Mouse (Mus musculus) midbrain, embryonic 11.5 days (tissue): ENCODE measurements at regions not wholly inside any gene's neighbourhood (a gene's known extent, or its start where the extent isn't known, plus 50 kb on each side); places are given as distances from the start of the nearest gene placed in this dataset.

ENCODE experiments used
- ATAC-seq: fragments of 200-750 bp; cut with Nextera tagmentation; 2 replicates; pipeline ENCODE4 v1.8.0; 2017; ENCODE audit warnings: moderate TSS enrichment, moderate library complexity; ENCODE audit not compliant: low FRiP score
- DNase-seq: peaks from one replicate; pipeline ENCODE4 v3.0.0; 2015; ENCODE audit warnings: low spot score; ENCODE audit errors: missing footprints
- H3K27ac ChIP-seq: fragments of 300-500 bp; sonication (generic); 2 replicates; pipeline ENCODE4 v1.5.1; 2014; ENCODE audit warnings: low read depth, low read length
- H3K27me3 ChIP-seq: fragments of 300-500 bp; sonication (generic); 2 replicates; pipeline ENCODE4 v1.6.1; 2014; ENCODE audit warnings: mild to moderate bottlenecking, low read length, moderate library complexity, mixed read lengths; ENCODE audit not compliant: control insufficient read depth, insufficient read depth
- H3K36me3 ChIP-seq: fragments of 300-500 bp; sonication (generic); 2 replicates; pipeline ENCODE4 v1.6.1; 2014; ENCODE audit warnings: mild to moderate bottlenecking, low read length, moderate library complexity, mixed read lengths; ENCODE audit not compliant: control insufficient read depth, insufficient read depth
- H3K4me1 ChIP-seq: fragments of 300-500 bp; sonication (generic); 2 replicates; pipeline ENCODE4 v1.6.1; 2014; ENCODE audit warnings: low read length; ENCODE audit not compliant: control insufficient read depth, insufficient read depth
- H3K4me2 ChIP-seq: fragments of 300-500 bp; sonication (generic); 2 replicates; pipeline ENCODE4 v1.6.1; 2014; ENCODE audit warnings: mild to moderate bottlenecking, moderate library complexity
- H3K4me3 ChIP-seq: fragments of 300-500 bp; sonication (generic); 2 replicates; pipeline ENCODE4 v1.5.1; 2014; ENCODE audit warnings: low read depth, low read length
- H3K9ac ChIP-seq: fragments of 300-500 bp; sonication (generic); 2 replicates; pipeline ENCODE4 v1.6.1; 2014; ENCODE audit warnings: low read length
- H3K9me3 ChIP-seq: fragments of 300-500 bp; sonication (generic); 2 replicates; pipeline ENCODE4 v1.6.1; 2016; ENCODE audit warnings: low read length; ENCODE audit not compliant: control insufficient read depth
- WGBS: fragments of 180-500 bp; shearing (Covaris S2); extraction: QIAGEN DNeasy Blood & Tissue Kit; methylation state at CpG from one replicate; pipeline ENCODE4 v1.1.7; 2014; 5-methylcytosine and 5-hydroxymethylcytosine counted together

GRCm38 (mm10) chr4:105695895-105696294, 93.8 kb upstream of the Gm12728 start:
- H3K4me1 ChIP-seq: no peaks in the 10 kb centered on the region
- no peaks in the 10 kb centered on the region for H3K36me3 ChIP-seq
- WGBS: 79% methylated on average over 2 of the region's 2 CpGs
- no peak overlapping the region for H3K4me3 ChIP-seq
- H3K9ac ChIP-seq: no peak overlapping the region
- ATAC-seq (no peak), DNase-seq (no peak)
- no peaks in the 10 kb centered on the region for H3K9me3 ChIP-seq
- no peaks in the 10 kb centered on the region for H3K27me3 ChIP-seq
- no peak overlapping the region for H3K4me2 ChIP-seq
- no peak overlapping the region for H3K27ac ChIP-seq

- DNase-seq (no peak), ATAC-seq (no peak)
- Histone ChIP-seq H3K27me3 (no peaks in the 10 kb centered on the region), H3K27ac (no peak overlapping the region), H3K9ac (no peak overlapping the region), H3K4me2 (no peak overlapping the region), H3K9me3 (no peaks in the 10 kb centered on the region), H3K36me3 (no peaks in the 10 kb centered on the region), H3K4me1 (no peaks in the 10 kb centered on the region), H3K4me3 (no peak overlapping the region)
- WGBS: 92% methylated on average over 4 of the region's 4 CpGs
Observed at GRCm38 (mm10) chr4:105697123-105697522, 92.5 kb upstream of the Gm12728 start.

DNA sequence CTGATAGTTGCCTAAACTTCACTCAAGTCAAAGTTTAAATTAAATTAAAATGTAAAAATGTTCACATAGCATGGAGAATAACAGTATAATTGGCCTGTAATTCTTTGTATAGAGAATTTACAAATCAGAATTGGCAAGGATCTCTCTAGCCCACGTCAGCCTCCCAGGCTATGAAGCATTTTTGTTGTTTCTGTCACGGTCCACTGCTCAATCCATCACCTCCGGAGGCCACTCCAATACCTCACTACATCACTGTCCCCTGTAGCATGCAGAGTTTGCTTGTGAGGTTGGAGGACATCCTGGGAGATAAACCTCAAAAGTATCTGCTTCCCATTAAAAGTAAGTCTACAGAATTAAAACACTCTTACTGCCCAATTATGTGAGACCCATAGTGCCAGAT, 87.6 kb upstream of the Gm12728 start:
- WGBS: 53% methylated on average over 3 of the region's 3 CpGs
- no peak for ATAC-seq

GRCm38 (mm10) chr4:105703408-105703807, 86.3 kb upstream of the Gm12728 start:
- DNase-seq (no peak), ATAC-seq (no peak)

More for the DNA sequence above, 87.6 kb upstream of the Gm12728 start:
- Histone ChIP-seq H3K27ac (no peak overlapping the region), H3K4me3 (no peak overlapping the region), H3K9me3 (no peaks in the 10 kb centered on the region), H3K9ac (no peak overlapping the region), H3K4me2 (no peak overlapping the region), H3K4me1 (no peaks in the 10 kb centered on the region), H3K36me3 (no peaks in the 10 kb centered on the region), H3K27me3 (no peaks in the 10 kb centered on the region)
- no peak for DNase-seq

GRCm38 (mm10) chr4:105704271-105704670, 85.4 kb upstream of the Gm12728 start:
- Histone ChIP-seq H3K4me2 (no peak overlapping the region), H3K4me3 (no peak overlapping the region)
- no peak for DNase-seq

More at GRCm38 (mm10) chr4:105703408-105703807, 86.3 kb upstream of the Gm12728 start:
- H3K9me3 ChIP-seq: no peaks in the 10 kb centered on the region
- H3K4me1 ChIP-seq: no peaks in the 10 kb centered on the region
- no peak overlapping the region for H3K27ac ChIP-seq
- H3K4me3 ChIP-seq: no peak overlapping the region
- H3K27me3 ChIP-seq: no peaks in the 10 kb centered on the region
- H3K36me3 ChIP-seq: no peaks in the 10 kb centered on the region
- no peak overlapping the region for H3K4me2 ChIP-seq
- 89% methylated on average over 3 of the region's 3 CpGs for WGBS
- no peak overlapping the region for H3K9ac ChIP-seq

DNA sequence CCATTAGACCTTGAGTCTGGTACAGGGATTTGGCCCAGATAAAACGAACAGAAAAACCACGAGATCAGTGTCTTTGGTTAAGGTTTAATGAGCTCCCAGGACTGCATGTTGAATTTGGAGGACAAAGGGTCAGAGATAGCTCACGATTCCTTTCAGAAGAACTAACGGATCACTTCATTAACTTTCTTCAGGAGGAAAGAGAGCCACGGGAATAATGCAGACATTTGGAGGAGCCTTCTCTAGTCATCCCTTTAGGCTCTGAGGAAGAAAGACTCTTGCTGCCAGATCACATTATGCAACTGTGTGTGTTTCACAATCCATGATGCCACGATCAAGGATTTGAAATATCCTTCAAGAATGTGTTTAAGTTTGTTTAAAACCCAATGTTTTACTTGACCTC, 83.7 kb upstream of the Gm12728 start:
- Histone ChIP-seq H3K36me3 (no peaks in the 10 kb centered on the region), H3K27ac (no peak overlapping the region), H3K9ac (no peak overlapping the region), H3K4me2 (no peak overlapping the region), H3K4me1 (no peaks in the 10 kb centered on the region), H3K4me3 (no peak overlapping the region), H3K27me3 (no peaks in the 10 kb centered on the region), H3K9me3 (no peaks in the 10 kb centered on the region)
- DNase-seq (no peak), ATAC-seq (no peak)
- 60% methylated on average over 6 of the region's 6 CpGs for WGBS

More at GRCm38 (mm10) chr4:105704271-105704670, 85.4 kb upstream of the Gm12728 start:
- H3K9ac ChIP-seq: no peak overlapping the region
- WGBS: 92% methylated on average over 9 of the region's 9 CpGs
- H3K36me3 ChIP-seq: no peaks in the 10 kb centered on the region
- H3K9me3 ChIP-seq: no peaks in the 10 kb centered on the region
- no peak for ATAC-seq
- no peaks in the 10 kb centered on the region for H3K4me1 ChIP-seq
- no peak overlapping the region for H3K27ac ChIP-seq
- no peaks in the 10 kb centered on the region for H3K27me3 ChIP-seq

DNA sequence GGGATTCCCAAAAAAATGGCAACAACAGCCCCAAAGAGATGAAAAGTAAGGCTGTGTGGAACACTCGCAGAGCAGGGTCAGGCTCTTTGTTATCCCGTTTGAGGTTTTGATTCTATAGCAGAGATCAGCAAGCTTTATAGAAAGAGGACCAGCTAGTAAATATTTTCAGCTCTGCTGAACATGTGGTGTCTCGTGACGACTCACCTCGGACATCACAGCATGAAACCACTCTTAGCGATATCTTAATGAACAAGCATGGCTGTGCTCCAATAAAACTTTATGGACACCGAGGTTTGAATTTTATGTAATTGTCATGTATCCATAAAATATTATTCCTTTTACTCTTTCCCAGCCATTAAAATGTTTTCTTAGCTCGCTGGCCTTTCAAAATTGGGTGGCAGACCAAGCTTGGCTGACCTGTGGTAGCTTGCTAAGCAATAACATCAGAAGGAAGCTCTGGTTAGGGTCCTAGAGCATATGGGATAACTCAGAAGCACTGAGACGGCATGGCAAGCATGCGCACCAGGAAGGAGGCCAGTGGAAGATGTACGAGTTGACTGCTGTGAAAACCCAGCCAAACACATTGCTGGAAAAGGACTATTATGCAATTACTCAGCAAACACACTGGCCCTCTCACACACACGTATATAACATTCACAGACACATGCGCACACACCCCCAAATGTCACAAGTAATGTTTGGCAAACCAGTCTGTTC, 81.4 kb upstream of the Gm12728 start:
- H3K4me3 ChIP-seq: no peak overlapping the region
- H3K27me3 ChIP-seq: no peaks in the 10 kb centered on the region
- ATAC-seq (no peak), DNase-seq (no peak)
- H3K4me2 ChIP-seq: no peak overlapping the region
- no peaks in the 10 kb centered on the region; the same call in 1 of the 2 replicates for H3K9me3 ChIP-seq
- H3K9ac ChIP-seq: no peak overlapping the region
- WGBS: 83% methylated on average over 13 of the region's 13 CpGs
- H3K4me1 ChIP-seq: no peaks in the 10 kb centered on the region
- H3K27ac ChIP-seq: no peak overlapping the region
- no peaks in the 10 kb centered on the region for H3K36me3 ChIP-seq

GRCm38 (mm10) chr4:105713956-105714355, 75.7 kb upstream of the Gm12728 start:
- Histone ChIP-seq H3K4me2 (no peak overlapping the region), H3K36me3 (no peaks in the 10 kb centered on the region), H3K4me1 (no peaks in the 10 kb centered on the region), H3K9me3 (no peaks in the 10 kb centered on the region; the same call in 1 of the 2 replicates), H3K27ac (no peak overlapping the region), H3K27me3 (no peaks in the 10 kb centered on the region), H3K9ac (no peak overlapping the region), H3K4me3 (no peak overlapping the region)
- ATAC-seq: no peak
- DNase-seq: no peak
- WGBS: 84% methylated on average over 6 of the region's 6 CpGs

GRCm38 (mm10) chr4:105718080-105718479, 71.6 kb upstream of the Gm12728 start:
- ATAC-seq: no peak
- H3K4me3 ChIP-seq: no peak overlapping the region
- H3K27me3 ChIP-seq: no peaks in the 10 kb centered on the region
- H3K36me3 ChIP-seq: no peaks in the 10 kb centered on the region
- 80% methylated on average over 5 of the region's 5 CpGs for WGBS
- no peak overlapping the region for H3K27ac ChIP-seq
- no peak for DNase-seq
- H3K4me2 ChIP-seq: no peak overlapping the region
- H3K4me1 ChIP-seq: no peaks in the 10 kb centered on the region
- H3K9me3 ChIP-seq: no peaks in the 10 kb centered on the region; the same call in 1 of the 2 replicates
- H3K9ac ChIP-seq: no peak overlapping the region
